Mouse (Mus musculus) activated CD4-positive, CD25-positive, alpha-beta regulatory T cell, adult 9 weeks (primary cell): ENCODE results near the gene 1700034J05Rik. TPM values are rescaled to one million over a fixed set of nuclear protein-coding genes. Genes with fewer than 3 reads are reported as not detected.

Experiments
- polyA plus RNA-seq: library from polyadenylated mRNA; unstranded; fragments of 100-300 nt; shearing (Covaris generic); gene quantifications from one replicate; pipeline ENCODE4 v1.2.1, GENCODE M21; 2017

1700034J05Rik gene
- polyA plus RNA-seq: not detected

GRCm38 (mm10) chr6:146954258-146954657, at the start of gene 1700034J05Rik:
1700034J05Rik (minus strand) TSS chr6:146954422.

Other genes starting within 250 kb of the 1700034J05Rik start
- gene Stk38l, start 229.4 kb downstream of the 1700034J05Rik start, polyA plus RNA-seq: 9.7 TPM
- not detected for gene Arntl2, start 158.4 kb downstream of the 1700034J05Rik start, polyA plus RNA-seq
- not detected for gene Smco2, start 104.3 kb downstream of the 1700034J05Rik start, polyA plus RNA-seq
- gene Ppfibp1, start 65.9 kb downstream of the 1700034J05Rik start, polyA plus RNA-seq: 11.0 TPM
- gene Rep15, start 78.2 kb upstream of the 1700034J05Rik start, polyA plus RNA-seq: 0.23 TPM
- gene Mrps35, start 88.3 kb upstream of the 1700034J05Rik start, polyA plus RNA-seq: 87.5 TPM
- gene Mansc4, start 132.6 kb upstream of the 1700034J05Rik start, polyA plus RNA-seq: not detected
- gene Klhl42, start 137.0 kb upstream of the 1700034J05Rik start, polyA plus RNA-seq: 6.7 TPM